Mouse (Mus musculus) mature B cell (primary cell): ENCODE results near the gene Fam129b.
"Not testable (repeated sequence)": the region's sequence is repeated elsewhere in the genome, so short reads cannot be mapped to it uniquely, and the experiment has no call there.

Experiments used
- in situ Hi-C: fragments of 300-500 bp; cut with MboI; formaldehyde crosslinking; loops from 2 replicates; pipeline ENCODE4 v1.14.3; 2019

Gene Fam129b

GRCm38 (mm10) chr2:32875675-32876489, at the start of gene Fam129b:
Fam129b (plus strand) TSS chr2:32876114.
- in situ Hi-C loops = no loop called here

- in situ Hi-C loops = no loop called here
Observed at GRCm38 (mm10) chr2:32828979-32829676, 46.8 kb upstream of the Fam129b start.

DNA sequence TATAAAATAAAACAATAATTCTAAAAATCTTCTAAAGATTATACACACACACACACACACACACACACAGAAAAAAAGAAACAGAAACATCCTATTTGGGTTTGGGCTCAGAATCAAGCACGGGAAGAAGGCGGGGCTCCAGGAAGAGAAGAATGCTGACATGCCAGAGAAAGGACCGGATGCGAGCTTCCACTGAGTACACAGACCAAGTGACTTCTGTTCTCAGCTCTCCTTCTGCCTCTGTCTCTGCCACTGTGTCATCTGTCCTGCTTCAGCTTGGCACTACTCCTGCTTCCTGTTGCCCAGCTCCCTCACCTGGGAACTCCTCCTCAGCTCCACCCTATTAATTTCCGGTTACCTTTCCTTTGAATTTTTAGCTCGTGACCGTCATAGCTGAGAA, 41.4 kb upstream of the Fam129b start:
- in situ Hi-C loops = no loop called here

- in situ Hi-C loops = no loop called here
Observed at GRCm38 (mm10) chr2:32835588-32835987, 40.3 kb upstream of the Fam129b start.

DNA sequence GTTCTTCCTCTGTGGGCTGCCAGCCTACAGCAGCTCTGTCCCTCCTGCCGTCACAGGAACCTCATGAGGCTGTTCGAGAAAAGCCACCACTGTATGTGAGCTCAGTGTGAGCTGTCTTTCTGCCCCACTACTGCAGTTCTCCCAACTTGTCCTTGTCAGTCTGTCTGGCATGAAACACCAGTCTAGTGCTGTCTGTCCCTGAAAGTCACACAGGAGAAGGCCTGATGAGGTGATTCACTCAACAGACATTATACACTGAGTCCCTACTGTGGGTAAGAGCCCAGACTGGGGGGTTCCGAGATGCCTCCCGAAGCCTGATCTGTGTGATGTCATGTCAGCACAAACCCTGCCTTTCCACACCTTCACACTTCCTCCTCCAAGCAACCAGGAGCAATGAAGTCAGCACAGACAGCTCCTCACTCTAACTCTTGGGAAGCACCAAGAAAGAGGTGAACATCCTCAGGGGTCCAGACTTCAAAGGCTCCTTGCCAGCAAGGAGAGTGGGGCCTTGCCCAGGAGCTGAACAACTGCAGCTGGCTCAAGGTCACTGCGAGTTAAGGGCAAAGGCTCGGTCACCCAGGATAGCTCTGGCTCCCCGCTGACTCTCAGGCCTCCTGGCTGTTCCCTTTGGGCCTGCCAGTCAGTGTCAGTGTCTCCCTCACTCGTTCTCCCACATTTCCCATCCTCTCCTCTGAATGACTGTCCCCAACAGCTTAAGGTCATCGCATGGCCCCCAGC, 37.6 kb upstream of the Fam129b start:
- in situ Hi-C loops = no loop called here

DNA sequence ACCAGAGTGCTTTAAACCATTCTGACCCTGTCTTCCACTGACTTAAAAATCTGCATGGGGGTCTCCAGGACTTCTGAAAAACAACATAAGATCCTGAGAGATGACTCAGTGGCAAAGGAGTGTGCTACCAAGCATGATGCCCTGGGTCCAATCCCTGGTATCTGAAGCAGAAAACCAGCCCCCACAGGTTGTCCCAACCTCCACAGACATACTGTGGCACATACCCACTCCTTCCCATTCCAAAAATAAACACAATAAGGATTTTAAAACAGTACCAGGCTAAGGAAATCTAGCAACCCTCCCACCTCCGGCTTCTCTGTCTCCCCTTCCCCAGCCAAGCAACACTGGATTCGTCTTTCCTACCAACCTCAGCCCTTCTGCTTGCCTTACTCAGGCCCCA, 36.7 kb upstream of the Fam129b start:
- in situ Hi-C loops = no loop called here

GRCm38 (mm10) chr2:32841099-32841498, 34.8 kb upstream of the Fam129b start:
- in situ Hi-C loops = no loop called here

- in situ Hi-C loops = no loop called here
Observed at GRCm38 (mm10) chr2:32842558-32842957, 33.4 kb upstream of the Fam129b start.

DNA sequence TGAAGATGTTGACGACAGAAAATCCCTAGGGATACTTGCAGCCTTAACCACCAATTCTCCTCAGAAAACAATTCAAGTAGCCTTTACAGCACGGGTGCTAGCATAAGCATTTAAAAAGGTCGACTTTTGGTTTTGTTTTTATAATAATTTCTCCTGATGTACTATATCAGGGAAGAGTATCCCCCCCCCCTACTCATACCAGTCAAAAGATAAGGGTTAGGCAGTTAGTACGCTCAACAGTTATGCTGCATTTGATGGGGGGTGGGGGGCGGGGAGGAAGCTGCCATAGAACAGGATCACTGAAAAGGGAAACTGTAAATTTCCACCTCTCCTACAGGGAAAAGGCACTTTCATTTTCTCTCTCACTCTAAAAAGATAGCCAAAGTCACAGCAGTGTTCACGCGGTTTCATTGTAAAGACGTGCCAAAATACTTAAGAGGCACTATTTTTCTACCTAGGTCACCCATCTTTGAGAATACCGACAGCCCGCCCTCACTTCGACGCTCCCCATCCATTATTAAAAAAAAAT, 30.3 kb upstream of the Fam129b start:
- in situ Hi-C loops = no loop called here

GRCm38 (mm10) chr2:32846101-32846804, 29.7 kb upstream of the Fam129b start:
- in situ Hi-C loops = no loop called here

- in situ Hi-C loops = no loop called here
Observed at GRCm38 (mm10) chr2:32846805-32847467, 29.0 kb upstream of the Fam129b start, which contains the start of gene Stxbp1. Stxbp1 (minus strand) TSS chr2:32847245.

GRCm38 (mm10) chr2:32847468-32847821, 28.5 kb upstream of the Fam129b start:
- in situ Hi-C loops = no loop called here

GRCm38 (mm10) chr2:32852156-32852555, 23.8 kb upstream of the Fam129b start:
- in situ Hi-C loops = no loop called here

GRCm38 (mm10) chr2:32853716-32854115, 22.2 kb upstream of the Fam129b start:
- in situ Hi-C loops = not testable (repeated sequence)

GRCm38 (mm10) chr2:32854206-32854605, 21.7 kb upstream of the Fam129b start:
- in situ Hi-C loops = no loop called here

GRCm38 (mm10) chr2:32855046-32855785, 20.7 kb upstream of the Fam129b start:
- in situ Hi-C loops = no loop called here

DNA sequence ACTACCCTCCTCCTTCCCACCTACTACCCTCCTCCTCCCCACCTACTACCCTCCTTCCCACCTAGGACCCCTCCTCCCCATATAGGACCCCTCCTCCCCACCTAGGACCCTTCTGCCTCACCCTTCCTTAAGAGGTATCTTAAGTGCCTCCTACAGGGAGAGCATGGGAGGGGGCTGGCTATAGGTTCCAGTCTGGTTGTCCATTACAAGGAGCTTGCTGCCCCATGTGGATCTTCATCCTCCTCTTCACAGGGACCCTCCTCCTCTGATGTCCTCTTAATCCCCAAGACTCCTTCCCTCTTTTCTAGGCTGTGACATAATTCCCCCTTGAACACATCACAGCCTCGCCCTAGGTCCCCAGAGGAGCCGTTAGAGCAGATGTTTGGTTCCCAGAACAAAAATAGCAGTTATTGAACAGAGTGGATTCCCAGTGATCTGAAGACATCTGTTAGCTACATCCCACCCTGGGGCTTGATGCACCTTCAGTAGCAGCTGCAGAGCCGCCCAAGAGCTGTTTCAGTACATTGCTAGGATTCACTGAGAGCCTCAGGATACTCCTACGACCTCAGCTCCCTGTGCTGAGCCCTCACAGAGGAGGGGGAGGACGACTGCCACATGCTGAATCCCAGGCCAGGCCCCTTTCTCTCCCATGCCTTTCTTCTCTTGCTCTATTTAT, 20.0 kb upstream of the Fam129b start:
- in situ Hi-C loops = no loop called here

DNA sequence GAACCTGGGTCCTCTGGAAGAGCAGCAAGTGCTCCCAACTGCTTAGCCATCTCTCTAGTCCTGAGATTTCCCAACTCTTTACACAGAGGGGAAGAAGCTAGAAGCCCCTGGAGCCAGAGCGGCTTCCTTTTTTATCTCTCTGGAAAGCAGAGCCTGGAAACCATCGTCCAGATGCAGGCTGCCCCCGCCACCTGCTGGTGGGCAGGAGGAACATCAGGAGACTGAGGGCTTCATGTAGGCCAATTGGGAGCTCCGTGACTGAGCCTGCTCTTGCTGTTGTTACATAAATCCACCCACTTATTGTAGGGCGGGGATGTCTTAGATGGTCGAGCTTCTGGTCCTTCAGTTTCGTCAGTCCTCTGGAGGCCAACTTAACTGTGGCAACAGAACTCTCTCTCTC, 18.3 kb upstream of the Fam129b start:
- in situ Hi-C loops = no loop called here

DNA sequence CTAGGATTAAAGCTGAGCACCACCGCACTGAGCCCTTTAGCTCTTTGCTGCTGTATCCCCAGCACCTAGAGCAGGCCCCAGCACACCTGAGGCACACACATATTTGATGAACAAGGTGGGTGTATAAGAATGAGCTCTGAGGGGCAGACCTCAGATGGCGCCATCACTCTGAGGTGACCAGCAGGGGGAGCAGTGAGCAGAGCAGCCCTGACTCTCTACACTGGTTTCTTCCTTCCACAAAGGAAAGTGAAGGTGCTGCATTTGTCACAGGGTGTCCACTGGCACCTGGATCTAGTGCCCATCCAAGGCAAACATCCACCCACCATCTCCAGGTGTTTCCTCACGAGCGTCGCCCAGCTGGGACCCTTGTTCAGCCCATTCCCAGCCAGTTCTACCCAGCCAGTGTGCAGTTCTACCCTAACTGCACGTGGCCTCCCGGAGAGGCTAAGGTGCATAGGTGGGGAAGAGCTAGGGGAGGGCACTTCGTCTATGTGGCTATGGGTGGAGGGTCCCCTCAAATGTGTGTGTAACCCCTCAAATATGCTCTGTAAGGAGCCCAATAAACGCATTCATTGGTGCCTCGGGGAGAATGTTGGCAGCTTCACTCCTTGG, 16.8 kb upstream of the Fam129b start:
- in situ Hi-C loops = no loop called here
